In genomic region chr14:26491150-26491549, GRCm38 (mm10) we compare ENCODE assay signal across 8 mouse cellular contexts. TPM values are rescaled to one million over a fixed set of nuclear protein-coding genes. Genes with fewer than 3 reads are reported as not detected.
A peak's percentile ranks its signal among the peaks of the same experiment; 100 is the strongest.
DNase-seq lines count a peak whose midpoint lies in the region; ATAC-seq and TF ChIP-seq lines count a peak whose summit lies in the region.

No protein-coding gene starts in this region.

- peak; percentile 96 for TF ChIP-seq CTCF in liver, postnatal 0 days (IDR thresholded peaks at IDR 0.05; ENCODE audit: low read depth)

- H3K9ac ChIP-seq in liver, postnatal 0 days (replicated peaks), result no peak overlapping the region

- H3K4me2 ChIP-seq in liver, postnatal 0 days (ENCODE audit: low read depth, low read length), result no peak overlapping the region

- no peaks in the 10 kb centered on the region for H3K4me1 ChIP-seq in liver, postnatal 0 days (ENCODE audit: insufficient read depth)

- no peak overlapping the region for H3K27ac ChIP-seq in liver, postnatal 0 days (ENCODE audit: low read depth)

- H3K27me3 ChIP-seq in liver, postnatal 0 days (ENCODE audit: insufficient read depth, low read length), result no peaks in the 10 kb centered on the region

- ATAC-seq in liver, postnatal 0 days, result peak; percentile 79

- no peaks in the 10 kb centered on the region for H3K36me3 ChIP-seq in liver, postnatal 0 days (replicated peaks; ENCODE audit: insufficient read depth, low read length)

- 24% methylated on average over 2 of the region's 2 CpGs for WGBS in liver, postnatal 0 days (ENCODE audit: insufficient replicate concordance)

- no peak for TF ChIP-seq EP300 in liver, postnatal 0 days (IDR thresholded peaks at IDR 0.05; ENCODE audit: low read depth)

- no peak overlapping the region for H3K4me3 ChIP-seq in liver, postnatal 0 days (ENCODE audit: low read depth, low read length)

- peak; percentile 46 to 73 for DNase-seq in CD8-positive naive resting alpha-beta T cell, adult 2 months (ENCODE audit: low read depth in 2 of 2, low spot score in 2 of 2)
- DNase-seq in adrenal gland, adult (ENCODE audit: inconsistent age in 2 of 2, low spot score in 1 of 2), result peak; percentile 63 to 89
- DNase-seq in embryo, embryonic 10 days (ENCODE audit: low spot score), result peak; percentile 78
- DNase-seq in heart, adult 8-10 months (ENCODE audit: low spot score), result peak; percentile 77
- peak; percentile 80 to 86 for DNase-seq in kidney, postnatal 25 days
- DNase-seq in liver, postnatal 0 days, result peak; percentile 81
- DNase-seq in retina, adult 2 months (ENCODE audit: low read depth, low spot score), result peak; percentile 58
- peak; percentile 73 for DNase-seq in thymus, postnatal 14 days

- no peaks in the 10 kb centered on the region for H3K9me3 ChIP-seq in liver, postnatal 0 days (ENCODE audit: low read length)

RNA-seq across cellular contexts. Expression of gene Slmap, which starts 43.6 kb away (rescaled TPM):
- total RNA-seq in heart, adult 8-10 months (2022), result 100 to 1,000 TPM; 242 to 367 (median 269) TPM
- polyA plus RNA-seq in liver, postnatal 0 days (2015; fragmentation: Nextera tagmentation; extraction: Ambion mirVana), result 11.7 and 12.3 TPM in 2 replicates
